Mouse (Mus musculus) lung, adult 2 months (tissue): ENCODE data around the gene Prkce. TPM values are rescaled to one million over a fixed set of nuclear protein-coding genes. Genes with fewer than 3 reads are reported as not detected.

Experiments
- DNase-seq: peaks from one replicate; pipeline ENCODE4 v3.0.0; 2022
- H3K4me1 ChIP-seq: fragments of 200-500 bp; 2 replicates; pipeline ENCODE4 v1.6.1; 2011; ENCODE audit warnings: low read length; ENCODE audit not compliant: control insufficient read depth, insufficient read depth
- H3K4me3 ChIP-seq: fragments of 200-500 bp; replicated peaks from 2 replicates; pipeline ENCODE3; 2011; ENCODE audit warnings: low read depth, mild to moderate bottlenecking, control low read depth, low read length; ENCODE audit errors: extremely low read depth
- CTCF ChIP-seq: fragments of 200-500 bp; IDR thresholded peaks from 2 replicates; pipeline ENCODE4 v1.5.1; 2011; ENCODE audit warnings: mild to moderate bottlenecking, low read length, control low read depth; ENCODE audit not compliant: insufficient read depth
- POLR2A ChIP-seq: fragments of 200-500 bp; IDR thresholded peaks from 2 replicates; pipeline ENCODE4 v1.6.1; 2011; ENCODE audit warnings: low read depth, mild to moderate bottlenecking, control low read depth, low read length, borderline replicate concordance; ENCODE audit errors: extremely low read depth
- WGBS: fragments of 180-500 bp; shearing (Covaris S2); methylation state at CpG from one replicate; pipeline ENCODE4 v1.1.7; 2018; 5-methylcytosine and 5-hydroxymethylcytosine counted together
- polyA plus RNA-seq: library from polyadenylated mRNA; depleted of rRNA; stranded (reverse); fragments of >200 nt; gene quantifications from 2 replicates; pipeline ENCODE4 v1.2.3, GENCODE M21; 2012

Gene Prkce
- polyA plus RNA-seq, 1 experiment: 13.5 TPM

GRCm38 (mm10) chr17:86486657-86487056 lies 319.1 kb downstream of the Prkce start:
- peaks cover 11% of the 10 kb centered on the region; the same call in 1 of the 2 replicates for H3K4me1 ChIP-seq
- no peak for DNase-seq
- 57% methylated on average over 5 of the region's 5 CpGs for WGBS
- TF ChIP-seq CTCF (no peak), POLR2A (no peak)
- H3K4me3 ChIP-seq: no peak overlapping the region

GRCm38 (mm10) chr17:86487450-86487849 lies 319.9 kb downstream of the Prkce start:
- TF ChIP-seq POLR2A: no peak
- no peak for TF ChIP-seq CTCF
- no peak overlapping the region for H3K4me3 ChIP-seq
- 81% methylated on average over 3 of the region's 3 CpGs for WGBS
- H3K4me1 ChIP-seq: peaks cover 11% of the 10 kb centered on the region; the same call in 1 of the 2 replicates
- no peak for DNase-seq

GRCm38 (mm10) chr17:86489827-86490226 lies 322.2 kb downstream of the Prkce start:
- Histone ChIP-seq H3K4me1 (peaks cover 3% of the 10 kb centered on the region; the same call in 1 of the 2 replicates), H3K4me3 (no peak overlapping the region)
- TF ChIP-seq POLR2A (no peak), CTCF (no peak)
- WGBS: 82% methylated on average over 10 of the region's 10 CpGs
- no peak for DNase-seq

- 72% methylated on average over 7 of the region's 7 CpGs for WGBS
- H3K4me3 ChIP-seq: no peak overlapping the region
- no peak for DNase-seq
- no peaks in the 10 kb centered on the region; the same call in 1 of the 2 replicates for H3K4me1 ChIP-seq
- TF ChIP-seq CTCF (no peak), POLR2A (no peak)
Observed at GRCm38 (mm10) chr17:86492376-86492775, 324.8 kb downstream of the Prkce start.

- 89% methylated on average over 8 of the region's 8 CpGs for WGBS
- Histone ChIP-seq H3K4me1 (peaks cover 3% of the 10 kb centered on the region), H3K4me3 (no peak overlapping the region)
- DNase-seq: no peak
- no peak for TF ChIP-seq POLR2A
Observed at GRCm38 (mm10) chr17:86493891-86494420, 326.4 kb downstream of the Prkce start.

- WGBS: 62% methylated on average over 6 of the region's 6 CpGs
- Histone ChIP-seq H3K4me1 (peaks cover 7% of the 10 kb centered on the region), H3K4me3 (no peak overlapping the region)
- no peak for TF ChIP-seq CTCF
- no peak for TF ChIP-seq POLR2A
- no peak for DNase-seq
Observed at GRCm38 (mm10) chr17:86494494-86494893, 326.9 kb downstream of the Prkce start.

- DNase-seq: no peak
- TF ChIP-seq CTCF (no peak), POLR2A (no peak)
- no peak overlapping the region for H3K4me3 ChIP-seq
- H3K4me1 ChIP-seq: peaks cover 8% of the 10 kb centered on the region
- WGBS: 27% methylated on average over 6 of the region's 6 CpGs
Observed at GRCm38 (mm10) chr17:86494895-86495294, 327.3 kb downstream of the Prkce start.

GRCm38 (mm10) chr17:86496123-86496771 lies 328.7 kb downstream of the Prkce start:
- 83% methylated on average over 9 of the region's 9 CpGs for WGBS
- no peak for DNase-seq
- peaks cover 14% of the 10 kb centered on the region for H3K4me1 ChIP-seq
- TF ChIP-seq CTCF: peak; percentile 16; the same call in 1 of the 2 replicates
- TF ChIP-seq POLR2A: no peak
- H3K4me3 ChIP-seq: no peak overlapping the region

- no peak overlapping the region for H3K4me3 ChIP-seq
- 89% methylated on average over 4 of the region's 4 CpGs for WGBS
- H3K4me1 ChIP-seq: peaks cover 14% of the 10 kb centered on the region
- no peak for DNase-seq
- no peak for TF ChIP-seq CTCF
- no peak for TF ChIP-seq POLR2A
Observed at GRCm38 (mm10) chr17:86497302-86497701, 329.7 kb downstream of the Prkce start.

- peak; percentile 55 for DNase-seq
- TF ChIP-seq POLR2A (no peak), CTCF (no peak)
- peaks cover 14% of the 10 kb centered on the region for H3K4me1 ChIP-seq
- 33% methylated on average over 15 of the region's 15 CpGs for WGBS
- no peak overlapping the region for H3K4me3 ChIP-seq
Observed at GRCm38 (mm10) chr17:86499359-86500045, 331.9 kb downstream of the Prkce start.
